Mouse (Mus musculus) granulocyte monocyte progenitor cell, adult 5-6 weeks (primary cell): ENCODE measurements around the gene Gm10490. TPM values are rescaled to one million over a fixed set of nuclear protein-coding genes. Genes with fewer than 3 reads are reported as not detected.
"Not testable (repeated sequence)": the region's sequence is repeated elsewhere in the genome, so short reads cannot be mapped to it uniquely, and the experiment has no call there.

Experiments
- ATAC-seq: replicated peaks from 2 replicates; pipeline ENCODE4 v1.8.0; 2016; ENCODE audit warnings: mild to moderate bottlenecking, moderate TSS enrichment, inconsistent platforms; ENCODE audit not compliant: poor library complexity, severe bottlenecking
- total RNA-seq, 2 experiments: library from RNA; stranded (forward) in 1 of 2; stranded (reverse) in 1 of 2; fragments of 200-712, 200-1000 nt in 1 of 2; fragments of >200 nt in 1 of 2; fragmentation: Nextera tagmentation in 1 of 2; gene quantifications; 2 replicates each; pipeline ENCODE4 v1.2.3; 2014 to 2017

The Gm10490 gene
- total RNA-seq (2014; fragmentation: Nextera tagmentation), result not detected in 2 replicates
- total RNA-seq (2017), result not detected in 2 replicates

DNA sequence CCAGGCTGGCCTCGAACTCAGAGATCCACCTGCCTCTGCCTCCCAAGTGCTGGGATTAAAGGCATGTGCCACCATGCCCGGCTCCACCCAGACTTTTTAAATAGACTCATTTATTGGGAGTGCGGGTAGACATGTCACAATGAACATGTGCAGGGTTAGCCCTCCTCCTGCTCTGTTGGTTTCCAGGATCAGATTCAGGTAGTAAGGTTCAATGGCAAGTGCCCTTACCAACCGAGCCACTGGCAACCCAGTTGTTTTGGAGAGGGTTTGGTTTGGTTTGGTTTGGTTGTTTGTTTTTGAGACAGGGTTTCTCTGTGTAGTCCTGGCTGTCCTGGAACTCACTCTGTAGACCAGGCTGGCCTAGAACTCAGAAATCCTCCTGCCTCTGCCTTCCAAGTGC, at the start of gene Gm10490:
TSS of gene Gm10490 (plus strand) at position 301 of the 400 bp plus-strand sequence.
- not testable (repeated sequence) for ATAC-seq

DNA sequence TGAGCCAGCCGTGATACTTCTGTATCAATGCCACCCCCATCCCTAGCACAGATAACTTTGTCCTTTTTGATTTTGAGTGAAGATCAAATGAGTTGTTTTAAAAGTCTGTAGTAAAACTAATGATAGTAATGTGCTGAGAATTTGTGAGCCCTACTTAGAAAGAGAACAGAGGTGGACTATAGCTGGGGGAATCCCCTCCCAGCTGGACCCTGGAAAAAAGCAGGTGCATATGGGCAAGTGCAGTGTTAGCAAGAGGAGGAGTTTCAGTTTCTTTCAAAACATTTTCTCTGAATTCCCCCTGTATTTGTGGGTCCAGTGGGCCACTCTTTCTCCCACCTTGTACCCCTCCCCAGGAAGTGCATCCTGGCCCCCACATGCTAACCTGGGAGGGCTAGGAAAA, 46.2 kb upstream of the Gm10490 start:
- no peak for ATAC-seq

DNA sequence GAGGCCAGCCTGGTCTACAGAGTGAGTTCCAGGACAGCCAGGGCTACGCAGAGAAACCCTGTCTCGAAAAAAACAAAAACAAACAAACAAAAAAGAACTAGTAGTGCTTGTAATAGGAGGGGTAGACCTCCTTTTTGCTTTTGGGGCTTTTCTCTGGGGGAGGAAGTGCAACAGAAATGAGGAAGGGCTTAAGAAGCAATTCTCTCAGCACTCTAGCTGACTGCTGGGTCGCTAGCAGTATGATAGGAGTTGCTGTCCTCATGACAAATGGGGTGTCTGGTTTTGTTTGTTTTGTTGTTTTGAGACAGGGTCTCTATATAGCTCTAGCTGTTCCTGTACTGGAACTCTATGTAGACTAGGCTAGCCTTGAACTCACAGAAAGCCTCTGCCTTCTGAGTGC, 44.8 kb upstream of the Gm10490 start:
- ATAC-seq, result peak; percentile 66

DNA sequence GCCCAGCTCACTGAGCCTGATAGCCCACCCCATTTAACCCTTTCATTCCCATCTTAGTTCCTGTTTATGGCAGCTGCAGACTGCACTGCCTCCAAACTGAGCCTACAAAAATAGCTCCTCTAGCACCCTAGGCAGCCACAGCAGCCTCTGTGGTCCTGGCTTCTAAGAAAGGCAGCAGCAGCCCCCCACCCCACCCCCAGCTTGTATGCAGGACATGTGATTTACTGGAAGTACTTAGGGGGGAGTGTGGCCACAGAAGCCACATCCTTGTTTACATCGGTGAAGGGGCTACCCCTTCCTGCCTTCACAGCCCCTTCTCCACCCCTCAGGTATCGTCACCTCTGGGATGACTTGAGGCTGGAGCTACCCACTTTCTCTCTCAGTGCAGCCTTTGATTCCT, 44.0 kb upstream of the Gm10490 start:
- peak; percentile 55 for ATAC-seq

DNA sequence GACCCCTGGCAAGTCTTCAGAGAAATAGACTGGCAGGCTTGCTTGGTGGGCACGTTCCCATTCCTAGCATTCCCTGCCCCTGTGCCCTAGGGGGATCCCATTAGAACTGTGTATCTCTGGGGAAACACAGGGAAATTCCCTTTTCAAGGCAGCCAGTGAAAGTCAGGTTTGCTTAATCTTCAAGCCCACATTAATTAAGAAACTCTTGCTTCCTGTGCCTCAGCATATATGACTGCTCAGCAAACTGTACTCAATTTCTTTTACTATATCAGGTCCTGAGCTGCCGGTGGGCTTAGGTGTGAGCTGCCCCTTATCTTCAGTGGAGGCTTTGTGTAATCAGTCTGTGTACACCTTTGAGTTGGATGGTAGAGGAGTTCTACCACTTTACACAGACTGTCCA, 43.6 kb upstream of the Gm10490 start:
- ATAC-seq, result peak; percentile 38

DNA sequence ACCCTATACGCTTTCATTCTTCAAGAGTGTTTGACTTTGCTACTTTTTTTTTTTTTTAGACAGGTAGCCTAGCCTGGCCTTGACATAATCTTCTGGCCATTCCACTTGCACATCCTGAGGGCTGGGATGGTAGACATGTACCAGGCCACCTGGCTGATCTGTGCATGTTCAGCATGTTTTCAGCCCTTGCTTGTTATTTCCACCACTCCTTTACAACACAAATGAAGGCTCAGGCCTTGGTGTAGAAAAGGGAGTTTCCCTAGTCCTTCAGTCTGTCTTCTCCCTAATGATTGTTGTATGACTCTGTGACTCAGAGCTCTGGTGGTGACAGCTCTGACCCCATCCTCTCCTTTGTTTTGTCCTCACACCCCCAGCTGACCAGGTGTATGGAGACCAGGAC, 42.2 kb upstream of the Gm10490 start:
- ATAC-seq, result no peak

DNA sequence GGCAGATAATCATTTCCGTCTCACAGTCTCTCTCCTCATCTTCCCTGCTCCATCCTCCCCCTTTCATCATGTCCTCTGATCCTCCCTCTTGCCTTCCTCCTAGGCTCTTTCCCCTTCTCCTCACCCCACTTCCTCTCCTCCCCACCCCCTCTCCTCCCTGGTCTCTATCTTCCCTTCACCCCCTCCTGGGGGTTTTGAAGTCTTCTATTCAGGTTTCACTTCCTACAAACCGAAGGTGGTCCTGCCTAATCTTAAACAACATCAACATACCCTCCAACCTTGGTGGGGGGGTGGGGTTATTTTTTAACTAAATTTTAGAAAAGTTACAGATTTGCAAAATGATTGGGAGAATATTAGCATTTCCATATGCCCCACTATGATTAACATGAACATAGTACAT, 40.8 kb upstream of the Gm10490 start:
- ATAC-seq, result no peak

DNA sequence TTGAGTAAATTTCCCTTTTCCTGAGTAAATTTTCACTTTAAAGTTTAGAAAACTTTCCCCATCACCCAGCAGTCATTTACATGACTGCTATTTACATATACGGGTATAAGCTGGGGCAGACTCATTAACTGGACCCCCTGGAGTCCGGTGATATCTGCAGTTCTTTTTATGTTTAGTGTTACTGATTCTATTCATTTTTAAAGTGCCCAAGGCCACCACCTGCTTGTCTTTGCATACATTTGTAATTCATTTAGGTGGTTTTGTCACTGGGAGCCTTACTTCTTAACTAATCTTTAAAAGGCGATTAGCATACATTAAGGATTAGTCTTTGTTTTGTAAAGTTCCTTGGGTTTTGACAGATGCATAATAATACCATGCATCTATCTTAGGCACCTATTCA, 39.5 kb upstream of the Gm10490 start:
- no peak for ATAC-seq

DNA sequence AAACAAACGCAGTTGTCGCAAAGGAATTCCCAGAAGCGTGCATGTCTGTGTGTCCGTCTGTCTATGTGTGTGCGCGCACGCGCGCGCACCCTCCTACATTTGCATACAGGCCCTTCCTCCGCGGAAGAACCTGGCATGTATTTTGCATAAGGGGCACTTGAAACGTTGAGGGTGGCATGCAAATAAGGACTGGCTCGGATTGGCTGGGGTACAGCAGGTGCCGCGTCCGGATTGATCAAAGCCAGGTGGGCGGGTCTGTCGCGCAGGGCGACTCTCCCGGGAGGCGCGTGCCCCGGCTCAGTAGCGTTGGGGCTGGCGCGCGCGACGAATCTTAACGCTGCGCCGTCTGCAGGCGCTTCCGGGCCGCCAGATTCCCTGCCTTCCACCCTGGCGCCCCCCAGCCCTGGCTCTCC, 31.3 kb upstream of the Gm10490 start, which contains the start of gene Pim2:
TSS of gene Pim2 (plus strand) at position 256 of the 413 bp plus-strand sequence.
- peak; percentile 89 for ATAC-seq

DNA sequence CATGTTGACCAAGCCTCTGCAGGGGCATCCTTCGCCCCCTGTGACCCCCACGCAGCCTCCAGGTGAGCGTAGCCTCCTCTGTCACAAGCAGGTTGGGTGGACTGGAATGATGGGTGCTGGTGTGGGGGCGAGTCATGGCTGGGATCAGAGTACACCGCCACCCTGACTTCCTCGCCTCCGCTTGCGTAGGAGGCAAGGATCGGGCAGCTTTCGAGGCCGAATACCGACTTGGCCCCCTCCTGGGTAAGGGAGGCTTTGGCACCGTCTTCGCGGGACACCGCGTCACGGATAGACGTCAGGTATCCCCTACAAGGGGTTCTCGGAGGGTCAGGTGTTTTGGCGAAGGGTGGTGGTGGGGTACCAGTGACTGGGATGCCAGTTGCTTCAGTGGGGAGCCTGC, 30.8 kb upstream of the Gm10490 start:
- 0 out of 2 replicates have a peak, but pooled peaks have one; percentile 9 for ATAC-seq

DNA sequence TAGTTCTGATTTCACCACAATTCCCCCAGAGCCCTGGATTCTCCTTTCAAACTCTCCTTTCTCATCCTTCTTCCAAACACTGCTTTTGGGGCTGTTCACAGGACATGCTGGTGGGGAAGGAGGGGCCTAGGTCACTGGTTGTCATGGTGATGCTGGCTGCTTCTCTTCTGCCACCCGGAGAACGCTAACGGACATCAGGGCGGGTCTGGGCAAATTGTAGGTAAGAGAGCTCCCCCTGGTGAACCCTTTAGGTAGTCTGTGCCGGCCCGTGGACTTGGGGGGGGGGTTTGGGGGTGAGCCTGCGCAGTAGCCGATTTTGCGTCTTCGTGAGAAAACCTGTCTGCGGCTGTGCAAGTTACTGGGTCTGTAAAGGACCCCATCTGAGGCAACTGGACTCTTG, 29.5 kb upstream of the Gm10490 start:
- ATAC-seq, result peak; percentile 65

DNA sequence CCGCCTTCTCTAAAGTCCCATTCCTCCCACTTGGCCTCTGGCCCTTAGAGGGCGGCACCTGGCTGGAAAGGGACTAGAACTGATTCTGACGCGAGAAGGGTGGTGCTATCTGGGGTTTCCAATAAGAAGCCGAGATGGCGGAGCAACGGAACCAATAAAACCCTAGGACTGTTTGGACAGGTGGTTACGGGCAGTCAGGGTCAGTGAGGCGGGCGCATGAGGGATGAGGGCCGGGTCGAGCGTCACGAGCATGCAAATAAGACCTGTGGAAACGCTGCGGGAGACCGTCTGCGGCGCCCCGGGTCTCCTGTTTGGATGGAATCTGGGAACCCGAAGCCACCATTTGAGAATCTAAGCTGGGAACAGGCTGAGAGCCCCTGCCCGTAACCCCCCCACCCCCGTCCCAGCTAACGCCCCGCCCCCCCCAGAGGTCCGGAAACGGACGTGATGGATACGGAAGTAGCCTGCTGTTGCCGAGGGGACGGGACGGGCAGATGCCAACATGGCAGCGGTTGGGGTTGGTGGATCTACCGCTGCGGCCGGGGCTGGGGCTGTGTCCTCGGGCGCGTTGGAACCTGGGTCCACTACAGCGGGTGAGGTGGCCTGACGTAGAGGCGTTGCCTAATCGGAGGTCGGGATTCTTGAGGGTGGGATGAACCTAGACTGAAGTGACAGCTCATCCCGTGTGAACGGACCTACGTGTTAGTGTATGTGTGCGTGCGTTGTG, 25.3 kb upstream of the Gm10490 start, which contains the start of gene Slc35a2:
TSS of gene Slc35a2 (plus strand) at position 188 of the 727 bp plus-strand sequence.
- peak; percentile 82 for ATAC-seq

DNA sequence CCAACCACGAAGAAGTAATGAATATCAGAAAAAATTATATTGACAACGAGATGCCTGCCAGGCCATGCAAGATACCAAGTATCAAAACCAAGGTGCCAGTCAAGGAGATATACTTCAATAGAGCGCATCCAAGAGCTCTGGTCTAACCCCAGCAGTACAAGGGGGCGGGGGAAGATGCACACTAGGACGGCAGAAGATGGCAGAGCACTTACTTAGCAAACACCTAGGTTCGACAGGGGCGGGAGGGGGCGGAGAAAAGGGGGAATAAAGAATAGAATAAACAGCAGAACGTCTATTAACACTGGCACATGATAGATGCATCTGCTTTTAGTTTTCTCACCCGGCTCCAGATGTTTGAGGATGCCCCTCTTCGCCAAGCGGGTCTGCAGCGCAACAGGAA, 11.1 kb upstream of the Gm10490 start:
- no peak for ATAC-seq

DNA sequence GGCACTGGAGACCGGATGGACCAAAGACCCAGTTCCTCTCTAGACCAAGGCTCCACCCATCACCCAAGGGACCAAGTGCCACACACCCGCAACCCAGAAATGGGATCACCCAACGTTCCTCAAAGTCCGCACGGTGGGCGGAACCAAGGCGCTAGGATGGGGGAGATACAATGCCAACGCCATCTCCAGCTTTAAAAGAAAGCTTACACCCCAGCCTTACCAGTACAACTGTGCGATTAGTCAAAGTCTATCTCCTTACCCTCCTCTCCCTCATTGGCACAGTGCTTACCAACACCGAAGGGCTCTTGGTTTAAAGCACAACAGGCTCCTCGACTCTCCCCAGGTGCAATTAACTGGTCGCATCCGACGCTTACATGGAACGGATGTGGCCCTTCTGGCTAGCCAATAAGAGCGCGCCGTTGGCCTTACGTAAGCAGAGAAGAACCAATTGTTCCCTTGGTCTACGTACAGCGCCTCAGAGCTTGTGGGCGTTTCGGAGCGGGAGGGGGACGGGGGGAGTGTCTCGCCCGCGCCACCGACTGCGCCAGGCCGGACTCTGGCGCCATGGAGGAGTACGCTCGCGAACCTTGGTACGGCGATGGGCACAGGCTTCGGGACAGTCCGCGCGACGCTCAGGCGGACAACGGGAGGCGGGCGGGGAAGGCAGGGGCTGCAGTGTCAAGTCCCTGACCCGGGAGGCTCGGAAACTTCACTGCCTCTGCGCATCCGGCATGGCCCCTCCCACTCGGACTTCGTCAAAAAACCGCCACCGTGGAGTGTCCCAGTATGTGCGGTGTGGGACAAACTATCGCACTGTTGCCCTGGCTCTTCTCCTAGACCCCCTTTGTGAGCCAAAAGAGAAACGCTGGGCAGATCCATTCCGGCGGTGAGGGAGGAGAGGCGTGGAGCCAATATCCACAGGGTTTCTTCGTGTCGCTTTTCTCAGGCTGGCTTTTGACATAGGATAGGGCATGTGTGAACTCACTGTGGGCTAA, 10.2 kb upstream of the Gm10490 start, which contains the start of the genes Pqbp1 and Timm17b:
TSS of gene Pqbp1 (minus strand) at position 390 of the 995 bp plus-strand sequence.
TSS of gene Timm17b (plus strand) at position 478 of the 995 bp plus-strand sequence.
- ATAC-seq, result peak; percentile 93

DNA sequence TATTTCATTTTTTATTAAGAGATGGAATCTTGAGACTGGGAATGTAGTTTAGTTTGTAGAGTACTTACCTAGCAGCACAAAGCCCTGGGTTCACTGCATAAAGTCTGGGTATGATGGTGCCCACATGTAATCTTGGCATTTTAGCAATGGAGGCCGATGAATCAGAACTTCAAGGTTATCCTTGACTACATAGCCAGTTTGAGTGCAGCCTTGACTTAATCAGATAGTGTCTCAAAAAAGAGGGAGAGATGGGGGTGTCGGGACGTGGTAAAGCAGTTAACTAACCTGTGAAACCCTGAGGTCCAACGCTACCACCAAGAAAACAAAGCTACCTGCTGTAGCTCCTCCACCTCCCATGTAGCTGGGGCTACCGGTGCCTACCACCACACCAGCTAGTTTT, 4.9 kb upstream of the Gm10490 start:
- no peak for ATAC-seq

DNA sequence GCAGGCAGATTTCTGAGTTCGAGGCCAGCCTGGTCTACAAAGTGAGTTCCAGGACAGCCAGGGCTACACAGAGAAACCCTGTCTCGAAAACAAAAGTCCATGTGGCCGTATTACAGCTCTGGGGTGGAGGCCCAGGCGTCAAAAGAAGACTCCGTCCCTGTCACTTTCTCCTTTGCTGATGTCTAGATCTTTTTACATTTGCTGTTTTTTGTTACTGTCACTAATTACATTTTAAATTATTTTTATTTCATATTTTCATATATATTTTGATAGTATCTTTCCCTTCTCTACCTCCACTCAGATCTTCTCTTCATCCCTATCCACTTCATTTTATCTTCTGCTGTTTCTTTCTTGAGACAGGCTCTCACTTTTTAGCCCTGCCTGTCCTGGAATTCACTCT, 1.6 kb upstream of the Gm10490 start, which contains the start of gene Gm10491:
TSS of gene Gm10491 (minus strand) at position 101 of the 400 bp plus-strand sequence.
- ATAC-seq, result no peak

DNA sequence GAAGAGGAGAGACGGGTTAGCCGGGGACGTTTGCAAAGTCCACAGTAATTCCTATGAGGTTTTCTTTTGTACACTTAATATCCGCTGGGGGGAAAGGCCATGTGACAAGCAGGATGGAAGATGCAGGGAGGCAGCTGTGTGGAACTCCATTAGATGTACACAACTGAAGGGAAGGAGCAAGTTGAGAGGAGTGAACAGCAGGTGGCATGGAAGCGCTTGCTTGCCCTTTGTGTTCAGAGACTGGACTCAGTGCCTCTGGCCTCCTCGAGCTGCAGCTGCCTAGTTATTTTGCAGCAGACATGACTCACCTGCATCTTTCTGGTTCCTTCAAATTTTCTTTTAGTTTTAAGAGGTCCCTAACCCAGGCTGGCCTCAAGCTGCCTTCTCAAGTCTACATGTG, 1.1 kb downstream of the Gm10490 start:
- ATAC-seq, result no peak

DNA sequence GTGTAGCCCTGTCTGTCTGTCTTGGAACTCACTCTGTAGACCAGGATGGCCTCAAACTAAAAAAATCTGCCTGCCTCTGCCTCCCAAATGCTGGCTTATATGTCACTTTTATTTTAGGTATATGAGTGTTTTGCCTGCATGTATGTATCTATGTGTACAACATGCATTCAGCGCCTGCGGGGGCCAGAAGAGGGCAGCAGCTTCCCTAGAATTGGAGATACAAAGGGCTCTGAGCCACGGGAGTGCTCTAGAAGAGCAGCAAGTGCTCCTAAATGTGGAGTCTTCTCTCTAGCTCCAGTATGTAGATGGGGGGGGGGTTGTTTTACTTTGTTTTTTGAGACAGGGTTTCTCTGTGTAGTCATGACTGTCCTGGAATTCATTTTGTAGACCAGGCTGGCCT, 6.3 kb downstream of the Gm10490 start:
- peak; percentile 69 for ATAC-seq

DNA sequence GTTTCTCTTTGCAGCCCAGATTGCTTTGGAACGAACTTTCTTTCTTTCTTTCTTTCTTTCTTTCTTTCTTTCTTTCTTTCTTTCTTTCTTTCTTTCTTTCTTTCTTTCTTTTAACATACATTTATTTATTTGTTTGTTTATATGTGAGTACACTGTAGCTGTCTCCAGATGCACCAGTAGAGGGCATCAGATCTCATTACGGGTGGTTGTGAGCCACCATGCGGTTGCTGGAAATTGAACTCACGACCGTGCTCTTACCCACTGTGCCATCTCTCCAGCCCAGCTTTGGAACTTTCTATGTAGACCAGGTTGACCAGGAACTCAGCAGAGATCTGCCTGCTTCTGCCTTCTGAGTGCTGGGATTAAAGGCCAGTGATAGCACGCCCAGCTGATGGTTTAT, 8.6 kb downstream of the Gm10490 start:
- not testable (repeated sequence) for ATAC-seq

DNA sequence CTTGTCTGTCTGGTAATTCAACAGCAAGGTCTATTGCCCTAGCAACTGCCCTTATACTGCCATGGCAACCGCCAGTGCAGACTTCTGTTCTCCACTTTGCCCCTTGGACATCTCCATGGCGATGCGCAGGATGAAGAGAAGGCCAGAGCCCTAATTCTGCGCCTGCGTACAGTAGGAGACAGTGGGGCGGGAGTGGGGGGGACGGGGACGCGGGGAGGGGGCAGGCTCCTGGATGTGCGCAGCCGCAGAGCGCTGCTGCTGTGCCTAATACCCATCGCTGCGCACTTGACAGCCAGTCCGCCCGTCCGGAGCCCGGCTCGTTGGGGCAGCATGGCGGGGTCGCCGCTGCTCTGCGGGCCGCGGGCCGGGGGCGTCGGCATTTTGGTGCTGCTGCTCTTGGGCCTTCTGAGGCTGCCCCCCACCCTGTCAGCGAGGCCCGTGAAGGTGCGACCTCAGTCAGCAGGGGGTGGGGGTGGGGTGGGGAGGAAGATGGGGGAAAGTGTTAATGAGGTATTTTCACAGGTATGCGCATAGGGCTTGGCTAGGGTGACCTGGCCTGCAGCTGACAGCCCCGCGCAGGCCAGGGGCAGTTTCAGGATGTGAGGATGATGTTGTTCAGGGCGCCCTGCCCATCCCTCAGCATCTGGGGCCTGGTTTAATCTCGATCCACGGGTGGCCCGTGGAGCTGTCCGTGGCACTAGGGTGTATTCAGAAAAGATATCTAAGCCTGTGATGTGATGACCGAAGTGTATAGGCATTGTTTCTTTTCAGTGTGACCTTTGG, 10.4 kb downstream of the Gm10490 start, which contains the start of gene Pcsk1n:
TSS of gene Pcsk1n (plus strand) at position 222 of the 783 bp plus-strand sequence.
- ATAC-seq, result no peak
